Mouse (Mus musculus) E14TG2a.4 (cell line): ENCODE data around the gene Grb2.

ENCODE experiments used
- CTCF ChIP-seq: conservative IDR thresholded peaks from 2 replicates; pipeline ENCODE4 v1.5.1; 2014; ENCODE audit warnings: low read length
- NANOG ChIP-seq: IDR thresholded peaks from 2 replicates; pipeline ENCODE4 v1.6.1; 2014; ENCODE audit warnings: borderline replicate concordance, low read length, mixed read lengths
- POU5F1 ChIP-seq: IDR thresholded peaks from 2 replicates; pipeline ENCODE4 v1.6.1; 2014; ENCODE audit warnings: low read length, borderline replicate concordance

GRCm38 (mm10) chr11:115641664-115642036 lies 66.7 kb downstream of the Grb2 start:
- TF ChIP-seq CTCF (no peak), POU5F1 (no peak), NANOG (no peak)
